Mouse (Mus musculus) hindbrain, postnatal 0 days (tissue): ENCODE measurements at regions not wholly inside any gene's neighbourhood (a gene's known extent, or its start where the extent isn't known, plus 50 kb on each side); places are given as distances from the start of the nearest gene placed in this dataset.

Experiments
- ATAC-seq: fragments of 200-750 bp; cut with Nextera tagmentation; 2 replicates; pipeline ENCODE4 v1.8.0; 2017; ENCODE audit warnings: mild to moderate bottlenecking, moderate TSS enrichment, moderate library complexity
- DNase-seq: peaks from one replicate; pipeline ENCODE4 v3.0.0-alpha.2; 2015; ENCODE audit warnings: low spot score
- H3K27ac ChIP-seq: fragments of 300-500 bp; sonication (generic); 2 replicates; pipeline ENCODE4 v1.5.1; 2014; ENCODE audit warnings: mild to moderate bottlenecking
- H3K27me3 ChIP-seq: fragments of 300-500 bp; sonication (generic); 2 replicates; pipeline ENCODE4 v1.6.1; 2014; ENCODE audit warnings: low read length, mixed read lengths; ENCODE audit not compliant: insufficient read depth
- H3K36me3 ChIP-seq: fragments of 300-500 bp; sonication (generic); 2 replicates; pipeline ENCODE4 v1.6.1; 2014; ENCODE audit warnings: low read length, mixed read lengths; ENCODE audit not compliant: insufficient read depth
- H3K4me1 ChIP-seq: fragments of 300-500 bp; sonication (generic); 2 replicates; pipeline ENCODE4 v1.6.1; 2014; ENCODE audit warnings: antibody characterized with exemption, low read length, mixed read lengths; ENCODE audit not compliant: insufficient read depth
- H3K4me2 ChIP-seq: fragments of 300-500 bp; sonication (generic); 2 replicates; pipeline ENCODE4 v1.6.1; 2014; ENCODE audit warnings: low read depth, mild to moderate bottlenecking, low read length, moderate library complexity, mixed read lengths
- H3K4me3 ChIP-seq: fragments of 300-500 bp; sonication (generic); 2 replicates; pipeline ENCODE4 v1.5.1; 2014; ENCODE audit warnings: low read length
- H3K9ac ChIP-seq: fragments of 300-500 bp; sonication (generic); replicated peaks from 2 replicates; pipeline ENCODE4 v1.6.1; 2014; ENCODE audit warnings: mild to moderate bottlenecking, low read length, moderate library complexity, mixed read lengths
- H3K9me3 ChIP-seq: fragments of 300-500 bp; sonication (generic); 2 replicates; pipeline ENCODE4 v1.6.1; 2016; ENCODE audit warnings: low read length, mixed read lengths
- CTCF ChIP-seq: IDR thresholded peaks from 2 replicates; pipeline ENCODE4 v1.5.1; 2016; ENCODE audit warnings: antibody characterized with exemption, control low read depth, low read depth
- WGBS: fragments of 180-500 bp; shearing (Covaris S2); extraction: QIAGEN DNeasy Blood & Tissue Kit; methylation state at CpG from one replicate; pipeline ENCODE4 v1.1.7; 2014; 5-methylcytosine and 5-hydroxymethylcytosine counted together

GRCm38 (mm10) chr6:94804284-94804815 lies 104.4 kb upstream of the Lrig1 start:
- DNase-seq = no peak
- TF ChIP-seq CTCF = no peak
- Histone ChIP-seq H3K9ac (no peak overlapping the region), H3K36me3 (no peaks in the 10 kb centered on the region), H3K27me3 (no peaks in the 10 kb centered on the region), H3K27ac (no peak overlapping the region), H3K4me3 (no peak overlapping the region), H3K4me1 (no peaks in the 10 kb centered on the region), H3K9me3 (no peaks in the 10 kb centered on the region), H3K4me2 (no peak overlapping the region)
- WGBS = 74% methylated on average over 10 of the region's 10 CpGs
- no peak for ATAC-seq

GRCm38 (mm10) chr6:94801039-94801438 lies 101.1 kb upstream of the Lrig1 start:
- 10% methylated on average over 11 of the region's 12 CpGs for WGBS
- ATAC-seq (peak; percentile 83), DNase-seq (peak; percentile 50)
- peaks cover 5% of the 10 kb centered on the region for H3K9me3 ChIP-seq
- 0 out of 2 replicates have a peak overlapping the region, but pooled peaks have one; percentile 17 for H3K27ac ChIP-seq
- H3K4me2 ChIP-seq = peak overlapping the region; percentile 50
- no peak for TF ChIP-seq CTCF
- H3K9ac ChIP-seq = peak overlapping the region; percentile 4; the same call in 1 of the 2 replicates
- H3K4me3 ChIP-seq = peak overlapping the region; percentile 19
- H3K36me3 ChIP-seq = no peaks in the 10 kb centered on the region
- H3K4me1 ChIP-seq = no peaks in the 10 kb centered on the region
- H3K27me3 ChIP-seq = no peaks in the 10 kb centered on the region

GRCm38 (mm10) chr6:94798545-94799211 lies 98.7 kb upstream of the Lrig1 start:
- Histone ChIP-seq H3K27me3 (no peaks in the 10 kb centered on the region), H3K36me3 (no peaks in the 10 kb centered on the region), H3K9ac (no peak overlapping the region), H3K4me3 (no peak overlapping the region), H3K9me3 (peaks cover 5% of the 10 kb centered on the region), H3K4me1 (no peaks in the 10 kb centered on the region), H3K4me2 (no peak overlapping the region), H3K27ac (no peak overlapping the region)
- WGBS = 90% methylated on average over 4 of the region's 4 CpGs
- no peak for ATAC-seq
- TF ChIP-seq CTCF = no peak
- no peak for DNase-seq

GRCm38 (mm10) chr6:94795442-94795841 lies 95.5 kb upstream of the Lrig1 start:
- Histone ChIP-seq H3K27ac (no peak overlapping the region), H3K4me2 (no peak overlapping the region), H3K9me3 (peaks cover 5% of the 10 kb centered on the region), H3K36me3 (no peaks in the 10 kb centered on the region), H3K27me3 (no peaks in the 10 kb centered on the region), H3K4me1 (no peaks in the 10 kb centered on the region), H3K4me3 (no peak overlapping the region), H3K9ac (no peak overlapping the region)
- no peak for DNase-seq
- ATAC-seq = no peak
- 82% methylated on average over 4 of the region's 4 CpGs for WGBS
- TF ChIP-seq CTCF = no peak

GRCm38 (mm10) chr6:94793555-94793954 lies 93.6 kb upstream of the Lrig1 start:
- H3K27me3 ChIP-seq = no peaks in the 10 kb centered on the region
- ATAC-seq = no peak
- 90% methylated on average over 6 of the region's 6 CpGs for WGBS

GRCm38 (mm10) chr6:94792312-94792711 lies 92.4 kb upstream of the Lrig1 start:
- H3K27ac ChIP-seq = no peak overlapping the region
- H3K4me3 ChIP-seq = no peak overlapping the region
- no peak for ATAC-seq
- no peaks in the 10 kb centered on the region for H3K27me3 ChIP-seq
- H3K9me3 ChIP-seq = peaks cover 5% of the 10 kb centered on the region
- no peak overlapping the region for H3K9ac ChIP-seq
- WGBS = 88% methylated on average over 4 of the region's 4 CpGs
- no peaks in the 10 kb centered on the region for H3K36me3 ChIP-seq
- H3K4me2 ChIP-seq = no peak overlapping the region
- no peak for DNase-seq
- 0 out of 2 replicates have a peak, but pooled peaks cover 10% of the 10 kb centered on the region for H3K4me1 ChIP-seq
- TF ChIP-seq CTCF = no peak

More at GRCm38 (mm10) chr6:94793555-94793954, 93.6 kb upstream of the Lrig1 start:
- Histone ChIP-seq H3K9ac (no peak overlapping the region), H3K4me1 (0 out of 2 replicates have a peak, but pooled peaks cover 9% of the 10 kb centered on the region), H3K27ac (no peak overlapping the region), H3K4me2 (no peak overlapping the region), H3K36me3 (no peaks in the 10 kb centered on the region), H3K9me3 (peaks cover 5% of the 10 kb centered on the region), H3K4me3 (no peak overlapping the region)
- no peak for TF ChIP-seq CTCF
- no peak for DNase-seq

- Histone ChIP-seq H3K4me2 (no peak overlapping the region), H3K4me3 (no peak overlapping the region), H3K36me3 (no peaks in the 10 kb centered on the region), H3K4me1 (0 out of 2 replicates have a peak, but pooled peaks cover 10% of the 10 kb centered on the region), H3K9me3 (no peaks in the 10 kb centered on the region), H3K27ac (peak overlapping the region; percentile 32; the same call in 1 of the 2 replicates), H3K27me3 (no peaks in the 10 kb centered on the region), H3K9ac (no peak overlapping the region)
- TF ChIP-seq CTCF = no peak
- ATAC-seq = peak; percentile 92
- WGBS = 27% methylated on average over 5 of the region's 5 CpGs
- peak; percentile 84 for DNase-seq
Observed at GRCm38 (mm10) chr6:94789308-94789763, 89.4 kb upstream of the Lrig1 start.
